Mouse (Mus musculus): ENCODE results near the gene Zbtb7b.
A peak's percentile ranks its signal among the peaks of the same experiment; 100 is the strongest.

Gene Zbtb7b

DNA sequence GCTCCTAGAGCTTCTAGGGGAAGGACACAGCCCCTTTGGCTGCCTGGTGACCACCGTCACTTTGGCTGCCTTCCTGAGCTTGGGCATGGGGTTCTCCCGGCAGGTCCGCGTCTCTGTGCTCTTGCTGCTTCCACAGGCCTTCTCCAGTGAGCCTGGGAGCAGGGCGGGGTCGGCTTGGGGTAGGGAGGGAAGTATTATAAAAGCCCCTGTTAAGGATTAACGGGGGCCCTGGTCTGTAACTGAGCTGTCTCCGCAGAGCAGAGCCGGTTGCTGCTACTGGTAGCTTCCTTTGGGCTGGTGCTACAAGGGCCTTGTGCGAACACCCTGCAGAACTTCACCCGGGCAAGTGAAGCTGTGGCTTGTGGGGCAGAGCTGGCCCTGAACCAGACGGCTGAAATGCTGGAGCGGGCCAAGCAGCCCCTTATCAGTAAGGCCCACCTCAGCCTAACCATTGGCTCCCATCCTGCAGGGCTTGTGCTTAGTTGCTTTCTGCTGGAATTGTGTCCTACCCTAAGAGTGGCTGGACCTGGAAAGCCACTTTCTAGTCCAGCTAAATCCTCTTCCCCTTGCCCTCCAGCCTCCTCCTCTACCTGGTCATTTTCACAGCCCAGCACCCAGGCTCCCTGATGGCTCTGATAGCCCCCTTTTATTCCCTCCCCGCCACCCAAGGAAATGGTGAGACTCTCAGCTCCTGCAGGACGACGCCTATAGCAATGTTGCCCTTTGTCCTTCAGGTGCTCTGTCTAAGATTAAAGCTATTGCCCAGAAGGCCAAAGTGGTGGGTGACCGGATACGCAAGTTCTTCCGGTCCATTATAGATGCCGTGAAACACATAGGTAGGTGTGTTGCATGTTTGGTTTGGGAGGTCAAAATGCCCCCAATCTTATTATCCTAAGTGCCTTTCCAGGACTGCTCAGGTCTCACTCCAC lies 28.8 kb downstream of the Zbtb7b start:
- DNase-seq (ENCODE audit: low spot score in 2 of 2), result no peak

- no peak for DNase-seq (ENCODE audit: low spot score in 2 of 2)
Measured at GRCm38 (mm10) chr3:89365153-89365485, 29.5 kb downstream of the Zbtb7b start, which contains the start of gene Dcst1. Gene Dcst1, minus strand, starts transcription at chr3:89365253.

DNA sequence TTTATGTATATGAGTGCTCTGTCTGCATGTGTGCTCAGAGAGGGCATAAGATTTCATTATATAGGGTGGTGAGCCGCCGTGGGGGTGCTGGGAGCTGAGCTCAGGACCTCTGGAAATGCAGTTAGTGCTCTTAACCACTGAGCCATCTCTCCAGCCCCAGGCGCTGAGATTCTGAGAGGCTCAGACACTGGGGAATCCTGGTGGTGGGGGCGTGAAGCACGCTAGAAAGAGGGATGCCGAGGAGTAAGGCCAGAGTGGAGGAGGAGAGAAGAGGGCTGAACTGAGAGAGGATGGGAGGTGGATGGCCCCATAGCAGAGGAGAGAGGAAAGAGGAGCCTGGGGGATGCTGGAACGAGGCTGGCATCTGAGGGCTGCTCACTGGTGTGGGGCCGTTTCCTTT lies 29.9 kb downstream of the Zbtb7b start:
- no peak for DNase-seq (ENCODE audit: low spot score in 2 of 2)

DNA sequence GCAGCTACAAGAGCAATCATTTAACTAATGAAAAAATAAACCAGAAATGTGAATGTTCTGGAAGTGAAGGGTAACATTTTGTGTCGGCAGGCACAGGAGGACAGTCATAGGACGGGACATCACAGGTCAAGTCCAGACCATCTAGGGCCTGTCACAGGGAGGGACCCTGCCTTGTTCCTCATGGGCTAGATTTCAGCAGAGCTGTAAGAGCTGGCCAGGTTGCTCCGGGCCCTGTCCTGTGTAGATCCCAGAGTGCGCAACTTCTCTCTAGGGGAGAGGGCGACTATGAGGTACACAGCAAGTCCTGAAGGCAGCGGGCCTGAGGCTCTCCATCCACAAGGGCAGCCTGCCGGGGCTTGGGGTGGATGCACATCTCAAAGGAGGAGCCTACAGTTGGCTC lies 32.9 kb downstream of the Zbtb7b start, which contains the start of gene Dcst2:
TSS of gene Dcst2 (plus strand) at position 301 of the 400 bp plus-strand sequence.
- no peak for DNase-seq (ENCODE audit: low spot score in 2 of 2)

DNA sequence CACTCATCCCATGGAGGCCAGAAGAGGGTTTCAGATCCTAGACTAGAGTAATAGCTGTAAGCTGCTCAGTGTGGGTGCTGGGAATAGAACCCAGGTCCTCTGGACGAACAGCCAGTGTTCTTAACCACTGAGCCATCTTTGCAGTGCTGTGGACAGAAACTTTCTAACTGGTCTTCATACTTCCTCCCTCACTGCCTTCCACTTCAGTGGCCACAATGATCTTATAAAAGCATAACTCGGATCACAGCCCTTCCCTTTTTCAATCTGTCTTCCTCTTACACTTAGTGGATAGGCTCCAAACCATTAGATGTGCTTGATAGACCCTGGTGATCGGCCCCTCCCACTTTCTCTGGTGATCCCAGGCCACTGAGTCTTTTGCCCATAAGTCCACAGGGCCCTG lies 34.3 kb downstream of the Zbtb7b start:
- DNase-seq (ENCODE audit: low spot score in 2 of 2), result no peak

GRCm38 (mm10) chr3:89359630-89360029 lies 34.9 kb downstream of the Zbtb7b start:
- DNase-seq (ENCODE audit: low spot score in 2 of 2), result no peak

GRCm38 (mm10) chr3:89356029-89356428 lies 38.5 kb downstream of the Zbtb7b start:
- no peak for DNase-seq (ENCODE audit: low spot score in 2 of 2)

DNA sequence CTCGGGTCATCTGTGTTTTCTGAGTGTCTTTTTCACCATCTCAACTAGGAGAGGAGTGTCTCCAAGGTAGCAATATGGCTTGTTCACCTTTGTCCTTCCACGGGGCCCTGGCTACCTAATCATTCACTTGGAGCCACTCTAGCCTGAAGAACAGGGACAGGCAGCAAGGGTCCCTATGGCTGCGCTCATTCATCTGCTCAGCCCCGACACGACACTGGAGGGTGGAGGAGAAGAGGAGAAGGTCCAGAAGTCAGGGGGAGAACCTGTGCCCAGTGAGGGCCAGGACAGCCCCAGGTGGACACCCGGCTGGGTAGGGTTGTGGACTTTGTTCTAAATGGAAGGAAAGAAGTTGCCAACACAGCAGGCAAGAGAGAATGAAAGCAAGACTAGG lies 39.1 kb downstream of the Zbtb7b start:
- DNase-seq (ENCODE audit: low spot score in 2 of 2), result no peak

DNA sequence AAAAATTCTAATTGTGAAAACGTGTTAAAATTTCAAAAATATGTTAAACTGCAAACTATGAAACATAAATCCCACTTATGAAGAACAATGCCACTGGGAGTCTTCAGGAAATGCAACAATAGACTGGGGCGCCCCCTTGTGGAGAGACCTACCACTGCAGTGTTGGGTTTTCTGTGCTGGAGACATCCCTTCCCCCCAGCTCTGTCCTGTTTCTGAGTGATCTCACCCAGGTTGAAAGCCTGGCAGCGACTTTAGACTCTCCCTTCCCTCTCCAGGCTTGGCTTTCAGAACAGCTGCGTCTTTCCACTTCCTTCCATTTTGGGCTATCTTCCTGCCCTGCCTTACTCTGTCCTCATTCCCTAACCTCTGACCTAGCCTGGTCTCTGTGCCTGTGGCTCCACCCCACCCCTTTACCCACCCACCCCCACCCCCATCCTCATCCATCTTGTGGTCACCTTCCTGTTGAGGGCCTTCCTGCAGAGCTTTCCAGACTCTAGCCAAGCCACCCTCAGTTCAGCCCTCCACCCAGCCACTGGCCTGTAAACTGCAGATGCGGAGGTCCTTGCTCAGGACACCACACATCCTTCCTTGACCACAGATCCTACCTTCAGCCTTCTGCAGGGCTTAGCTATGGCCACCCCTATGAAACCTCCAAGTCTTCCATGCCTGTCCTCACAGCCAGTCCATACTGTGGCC lies 39.6 kb downstream of the Zbtb7b start:
- peak; percentile 76 to 85 for DNase-seq (ENCODE audit: low spot score in 2 of 2)

- DNase-seq (ENCODE audit: low spot score in 2 of 2), result no peak
Measured at GRCm38 (mm10) chr3:89351271-89351670, 43.3 kb downstream of the Zbtb7b start.

GRCm38 (mm10) chr3:89349869-89350501 lies 44.6 kb downstream of the Zbtb7b start, which contains the start of gene Adam15:
Gene Adam15, minus strand, starts transcription at chr3:89349996.
- peak; percentile 84 to 93 for DNase-seq (ENCODE audit: low spot score in 2 of 2)

GRCm38 (mm10) chr3:89348911-89349868 lies 45.4 kb downstream of the Zbtb7b start:
- DNase-seq (ENCODE audit: low spot score in 2 of 2), result peak in 1 of 2 experiments; percentile 26

DNA sequence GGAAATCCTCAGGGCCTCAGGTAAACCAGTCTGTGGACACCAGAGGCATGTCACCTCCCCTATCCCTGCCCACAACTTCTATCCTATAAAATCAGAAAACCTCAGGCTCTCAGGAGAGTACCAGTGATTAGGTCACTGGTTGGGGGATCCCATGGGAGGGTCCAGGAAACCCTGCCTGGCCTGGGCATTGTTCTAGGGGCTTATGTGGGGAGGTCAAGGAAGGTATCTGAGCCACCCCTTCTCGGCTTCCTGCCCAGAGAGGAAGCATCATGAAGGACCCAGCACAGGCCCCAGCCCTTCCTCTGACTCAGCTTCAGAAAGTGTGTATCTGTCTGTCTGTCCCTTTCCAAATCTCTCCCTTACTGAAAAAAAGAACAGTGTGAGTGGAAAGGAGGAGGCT lies 46.7 kb downstream of the Zbtb7b start:
- DNase-seq (ENCODE audit: low spot score in 2 of 2), result no peak

- DNase-seq (ENCODE audit: low spot score in 2 of 2), result no peak
Measured at GRCm38 (mm10) chr3:89346815-89347540, 47.6 kb downstream of the Zbtb7b start.

- DNase-seq (ENCODE audit: low spot score in 2 of 2), result peak in 1 of 2 experiments; percentile 41
Measured at GRCm38 (mm10) chr3:89343279-89343678, 51.3 kb downstream of the Zbtb7b start.

DNA sequence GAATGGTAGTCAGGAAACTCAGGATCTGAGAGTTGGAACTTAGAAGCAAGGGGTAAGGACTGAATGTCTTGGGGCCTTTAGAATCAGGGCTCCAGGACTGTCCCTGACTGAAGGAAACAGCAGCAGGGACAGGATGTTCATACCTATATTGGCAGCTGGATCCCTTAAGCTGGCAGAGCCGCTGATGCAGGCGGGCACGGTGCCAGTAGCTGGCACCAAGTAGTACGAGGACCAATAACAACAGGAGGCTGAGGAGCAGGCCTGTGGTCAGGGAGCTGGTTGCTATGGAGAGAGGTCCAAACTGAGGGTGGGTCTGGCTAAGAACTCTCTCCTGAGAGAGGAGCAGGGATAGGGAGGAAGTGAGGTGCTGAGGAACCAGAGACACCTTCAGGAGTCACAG lies 52.8 kb downstream of the Zbtb7b start:
- DNase-seq (ENCODE audit: low spot score in 2 of 2), result no peak

GRCm38 (mm10) chr3:89340465-89340864 lies 54.1 kb downstream of the Zbtb7b start:
- peak; percentile 72 to 90 for DNase-seq (ENCODE audit: low spot score in 2 of 2)

DNA sequence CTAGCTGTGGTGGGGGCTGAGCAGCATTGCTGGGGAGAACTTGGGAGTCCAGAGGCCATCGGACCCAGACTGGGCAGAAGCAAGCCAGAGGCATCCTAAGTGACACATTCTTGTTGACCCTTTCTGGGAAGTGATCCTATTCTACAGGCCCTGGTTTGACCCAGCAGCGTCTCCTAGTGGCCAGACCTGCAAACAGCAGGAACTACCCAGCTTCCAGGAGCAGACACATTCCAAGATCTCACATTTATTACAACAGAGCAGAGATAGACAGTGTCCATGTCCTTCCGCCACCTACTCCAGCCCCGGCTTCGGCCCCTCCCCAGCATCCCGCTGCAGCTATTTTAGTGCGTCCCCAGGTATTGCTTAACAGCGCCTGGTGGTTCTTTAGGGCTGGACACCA lies 55.2 kb downstream of the Zbtb7b start:
- peak in 1 of 2 experiments; percentile 83 for DNase-seq (ENCODE audit: low spot score in 2 of 2)

GRCm38 (mm10) chr3:89337721-89338578 lies 56.6 kb downstream of the Zbtb7b start, which contains the start of gene Efna4:
Gene Efna4, minus strand, starts transcription at chr3:89338028.
- DNase-seq (ENCODE audit: low spot score in 2 of 2), result peak in 1 of 2 experiments; percentile 42

Measured in cerebellum, postnatal 4 days (tissue).